18 mouse cellular contexts compared by ENCODE assay signal in the genomic region with DNA sequence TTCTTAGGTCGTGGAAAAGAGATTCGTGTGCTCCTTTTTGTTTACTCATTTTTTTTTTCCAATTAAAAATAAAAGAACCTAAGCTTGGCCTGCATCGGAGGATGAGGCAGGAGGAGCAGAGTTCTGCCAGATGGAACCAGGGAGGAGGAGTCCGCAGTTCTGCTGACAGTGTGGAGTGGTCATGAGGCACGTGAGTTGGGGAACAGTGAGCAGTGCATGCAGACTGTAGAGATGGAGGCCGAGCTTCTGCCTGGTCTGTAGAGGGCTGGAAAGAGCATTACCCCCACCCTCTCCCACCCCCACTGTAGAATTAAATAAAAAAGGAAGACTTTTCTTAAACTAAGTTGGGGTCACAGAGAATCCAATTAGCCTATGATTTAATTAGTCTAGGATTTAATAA.
"Had no signal": no experiment of that assay in that cellular context is flagged by ENCODE, and none has a peak within 500 bp of the region (broad histone marks: within the 10 kb centered on the region; RNA-seq: fewer than 3 reads in every experiment).

No protein-coding gene starts in this region.

- H3K9me3 ChIP-seq: midbrain, embryonic 13.5 days; neural tube, embryonic 13.5 days; neural tube, embryonic 15.5 days had no signal

- H3K36me3 ChIP-seq: midbrain, embryonic 13.5 days; neural tube, embryonic 13.5 days; neural tube, embryonic 15.5 days had no signal

- DNase-seq: lung, adult 18-20 months; lung, embryonic 14.5 days; lung, postnatal 10 days; lung, postnatal 4 days; retina, postnatal 1 day; right cerebral cortex, adult 18-20 months; right cerebral cortex, postnatal 25 days; right cerebral cortex, postnatal 4 days; spleen, adult 18-20 months; thymus, adult 18-20 months; thymus, postnatal 14 days; thymus, postnatal 36 days had no signal

- H3K4me1 ChIP-seq: neural tube, embryonic 13.5 days; neural tube, embryonic 15.5 days had no signal

- H3K27me3 ChIP-seq: midbrain, embryonic 13.5 days; neural tube, embryonic 13.5 days; neural tube, embryonic 15.5 days had no signal

- H3K4me3 ChIP-seq: midbrain, embryonic 13.5 days; myocyte; neural tube, embryonic 13.5 days; neural tube, embryonic 15.5 days had no signal

- H3K4me2 ChIP-seq: lung, embryonic 14.5 days; midbrain, embryonic 11.5 days; midbrain, embryonic 13.5 days; neural tube, embryonic 13.5 days; neural tube, embryonic 15.5 days had no signal

- ATAC-seq: midbrain, embryonic 13.5 days; midbrain, embryonic 16.5 days had no signal

- H3K27ac ChIP-seq: midbrain, embryonic 13.5 days; neural tube, embryonic 13.5 days; neural tube, embryonic 15.5 days had no signal

- H3K9ac ChIP-seq: lung, embryonic 14.5 days; midbrain, embryonic 13.5 days; neural tube, embryonic 13.5 days; neural tube, embryonic 15.5 days had no signal
